In genomic region chr9:74528550-74528949, GRCm38 (mm10) we compare ENCODE assay signal across 24 mouse cellular contexts.
"Had no signal": no experiment of that assay in that cellular context is flagged by ENCODE, and none has a peak within 500 bp of the region (broad histone marks: within the 10 kb centered on the region; RNA-seq: fewer than 3 reads in every experiment).

No protein-coding gene starts in this region.

- H3K4me3 ChIP-seq: gastrocnemius, adult 2 months; heart, embryonic 10.5 days; heart, embryonic 12.5 days; hindbrain, embryonic 10.5 days; hindbrain, embryonic 12.5 days; intestine, embryonic 15.5 days; layer of hippocampus, adult 2 months; left cerebral cortex, adult 2 months; limb, embryonic 10.5 days; limb, embryonic 12.5 days had no signal

- ATAC-seq: hindbrain, embryonic 16.5 days; inflammation-experienced regulatory T-cells, adult 6 months; intestine, embryonic 15.5 days; intestine, postnatal 0 days had no signal

- H3K27me3 ChIP-seq: hindbrain, embryonic 12.5 days; intestine, embryonic 15.5 days; limb, embryonic 12.5 days had no signal

- DNase-seq: gastrocnemius, adult 2 months; gastrocnemius, postnatal 10 days; gastrocnemius, postnatal 25 days; heart, adult 18-20 months; heart, postnatal 10 days; heart, postnatal 4 days; kidney, adult 18-20 months; kidney, adult 8-10 months; kidney, postnatal 10 days; kidney, postnatal 25 days; kidney, postnatal 4 days had no signal

- H3K9me3 ChIP-seq: heart, embryonic 10.5 days; heart, embryonic 12.5 days; hindbrain, embryonic 10.5 days; hindbrain, embryonic 12.5 days; intestine, embryonic 15.5 days; limb, embryonic 10.5 days; limb, embryonic 12.5 days had no signal

- H3K36me3 ChIP-seq: heart, embryonic 10.5 days; heart, embryonic 12.5 days; hindbrain, embryonic 10.5 days; hindbrain, embryonic 12.5 days; intestine, embryonic 15.5 days; limb, embryonic 10.5 days; limb, embryonic 12.5 days had no signal

- H3K4me2 ChIP-seq: heart, embryonic 12.5 days; hindbrain, embryonic 12.5 days; hindbrain, embryonic 14.5 days; intestine, embryonic 15.5 days; limb, embryonic 12.5 days had no signal

- H3K27ac ChIP-seq: gastrocnemius, adult 2 months; heart, embryonic 10.5 days; hindbrain, embryonic 10.5 days; hindbrain, embryonic 12.5 days; hindbrain, embryonic 14.5 days; intestine, embryonic 15.5 days; layer of hippocampus, adult 2 months; left cerebral cortex, adult 2 months; limb, embryonic 10.5 days; limb, embryonic 12.5 days had no signal

- H3K9ac ChIP-seq: heart, embryonic 12.5 days; hindbrain, embryonic 12.5 days; hindbrain, embryonic 14.5 days; intestine, embryonic 15.5 days; limb, embryonic 12.5 days had no signal

- H3K4me1 ChIP-seq: heart, embryonic 10.5 days; heart, embryonic 12.5 days; intestine, embryonic 15.5 days; limb, embryonic 10.5 days; limb, embryonic 12.5 days had no signal
